Mouse (Mus musculus) lung, postnatal 36 days (tissue): ENCODE results near the gene Cldn3.

Experiments
- DNase-seq: peaks from one replicate; pipeline ENCODE4 v3.0.0; 2022; ENCODE audit warnings: mixed read lengths

Gene Cldn3

GRCm38 (mm10) chr5:134965852-134966821 lies 19.9 kb upstream of the Cldn3 start:
- DNase-seq = peak; percentile 83

GRCm38 (mm10) chr5:134967164-134967944 lies 18.7 kb upstream of the Cldn3 start:
- no peak for DNase-seq

- DNase-seq = peak; percentile 59
Observed at GRCm38 (mm10) chr5:134970671-134971070, 15.3 kb upstream of the Cldn3 start.

- DNase-seq = no peak
Observed at GRCm38 (mm10) chr5:134973081-134973480, 12.9 kb upstream of the Cldn3 start.

GRCm38 (mm10) chr5:134973526-134973925 lies 12.5 kb upstream of the Cldn3 start:
- DNase-seq = peak; percentile 57

- DNase-seq = peak; percentile 66
Observed at GRCm38 (mm10) chr5:134974294-134974693, 11.7 kb upstream of the Cldn3 start.

GRCm38 (mm10) chr5:134974921-134975320 lies 11.1 kb upstream of the Cldn3 start:
- no peak for DNase-seq

- no peak for DNase-seq
Observed at GRCm38 (mm10) chr5:134976164-134976563, 9.8 kb upstream of the Cldn3 start.

GRCm38 (mm10) chr5:134976577-134977250 lies 9.3 kb upstream of the Cldn3 start:
- no peak for DNase-seq

- no peak for DNase-seq
Observed at GRCm38 (mm10) chr5:134977837-134978236, 8.2 kb upstream of the Cldn3 start.

- no peak for DNase-seq
Observed at GRCm38 (mm10) chr5:134981149-134981548, 4.9 kb upstream of the Cldn3 start.

- DNase-seq = no peak
Observed at GRCm38 (mm10) chr5:134983111-134983510, 2.9 kb upstream of the Cldn3 start.

- no peak for DNase-seq
Observed at GRCm38 (mm10) chr5:134983771-134984170, 2.2 kb upstream of the Cldn3 start.

GRCm38 (mm10) chr5:134986298-134987268 lies 569 bp downstream of the Cldn3 start:
- DNase-seq = peak; percentile 56

- DNase-seq = no peak
Observed at GRCm38 (mm10) chr5:134989166-134989565, 3.2 kb downstream of the Cldn3 start.

GRCm38 (mm10) chr5:134989741-134990140 lies 3.7 kb downstream of the Cldn3 start:
- DNase-seq = peak; percentile 66

GRCm38 (mm10) chr5:134992566-134992965 lies 6.6 kb downstream of the Cldn3 start:
- peak; percentile 64 for DNase-seq

GRCm38 (mm10) chr5:134998359-134998758 lies 12.3 kb downstream of the Cldn3 start:
- DNase-seq = no peak

GRCm38 (mm10) chr5:134999797-135000196 lies 13.8 kb downstream of the Cldn3 start:
- DNase-seq = no peak

- no peak for DNase-seq
Observed at GRCm38 (mm10) chr5:135000751-135001150, 14.7 kb downstream of the Cldn3 start.

GRCm38 (mm10) chr5:135001309-135001708 lies 15.3 kb downstream of the Cldn3 start:
- DNase-seq = peak; percentile 94

GRCm38 (mm10) chr5:135002151-135002550 lies 16.1 kb downstream of the Cldn3 start:
- peak; percentile 88 for DNase-seq
